15 mouse cellular contexts compared by ENCODE assay signal in genomic region chr1:68780032-68780431, GRCm38 (mm10).
DNase-seq lines count a peak whose midpoint lies in the region; ATAC-seq and TF ChIP-seq lines count a peak whose summit lies in the region.
"Had no signal": no experiment of that assay in that cellular context is flagged by ENCODE, and none has a peak within 500 bp of the region (broad histone marks: within the 10 kb centered on the region; RNA-seq: fewer than 3 reads in every experiment).

No protein-coding gene starts in this region.

- H3K27me3 ChIP-seq in heart, embryonic 10.5 days (ENCODE audit: insufficient read depth, poor library complexity, severe bottlenecking) = no peaks in the 10 kb centered on the region
- no peaks in the 10 kb centered on the region for H3K27me3 ChIP-seq in kidney, adult 2 months (replicated peaks; ENCODE audit: control insufficient read depth, insufficient read depth, low read length)
- no peaks in the 10 kb centered on the region for H3K27me3 ChIP-seq in kidney, embryonic 14.5 days (ENCODE audit: control insufficient read depth, insufficient read depth, low read length)
- no peaks in the 10 kb centered on the region for H3K27me3 ChIP-seq in lung, embryonic 16.5 days (ENCODE audit: control insufficient read depth, insufficient read depth, low read depth, low read length)
- H3K27me3 ChIP-seq: CH12.LX; embryonic facial prominence, embryonic 13.5 days; limb, embryonic 13.5 days; neural tube, embryonic 12.5 days had no signal

- no peaks in the 10 kb centered on the region for H3K36me3 ChIP-seq in heart, embryonic 10.5 days
- no peaks in the 10 kb centered on the region for H3K36me3 ChIP-seq in kidney, adult 2 months (ENCODE audit: control insufficient read depth, insufficient read depth, low read length)
- no peaks in the 10 kb centered on the region for H3K36me3 ChIP-seq in kidney, embryonic 14.5 days (ENCODE audit: control insufficient read depth, insufficient read depth, low read length)
- no peaks in the 10 kb centered on the region for H3K36me3 ChIP-seq in lung, embryonic 16.5 days (ENCODE audit: control insufficient read depth, insufficient read depth, low read length)
- H3K36me3 ChIP-seq: embryonic facial prominence, embryonic 13.5 days; limb, embryonic 13.5 days; neural tube, embryonic 12.5 days had no signal

- no peak for TF ChIP-seq POLR2A in kidney, adult 2 months (IDR thresholded peaks at IDR 0.05; ENCODE audit: low read depth, low read length)

- H3K9ac ChIP-seq in kidney, embryonic 14.5 days (ENCODE audit: low read depth, low read length) = no peak overlapping the region
- H3K9ac ChIP-seq in lung, embryonic 16.5 days (ENCODE audit: low read length) = no peak overlapping the region
- H3K9ac ChIP-seq: embryonic facial prominence, embryonic 13.5 days; limb, embryonic 13.5 days; neural tube, embryonic 12.5 days had no signal

- intact Hi-C loops in heart, postnatal 25 days (cut with DNase I) = no loop called here
- intact Hi-C loops in gastrocnemius, postnatal 14 days (cut with DNase I; ENCODE audit: low total_unique reads) = no loop called here

- DNase-seq in heart, embryonic 10.5 days (ENCODE audit: low spot score) = no peak
- no peak for DNase-seq in heart, postnatal 25 days (ENCODE audit: low spot score)
- peak; percentile 3 for DNase-seq in kidney, adult 2 months
- no peak for DNase-seq in lung, postnatal 14 days
- peak; percentile 2 for DNase-seq in yolk sac, embryonic 10.5 days (ENCODE audit: low spot score)
- no peak for DNase-seq in gastrocnemius, postnatal 14 days
- DNase-seq: cerebellum, adult 9-11 months; gastrocnemius, postnatal 25 days; thymus, postnatal 4 days had no signal

- no peak for ATAC-seq in kidney, embryonic 14.5 days (ENCODE audit: low FRiP score, low TSS enrichment)
- peak; percentile 85 for ATAC-seq in lung, embryonic 16.5 days (ENCODE audit: low read depth)

- 0 out of 2 replicates have a peak overlapping the region, but pooled peaks have one; percentile 22 for H3K4me3 ChIP-seq in heart, embryonic 10.5 days
- no peak overlapping the region for H3K4me3 ChIP-seq in kidney, adult 2 months (ENCODE audit: insufficient read depth, low read depth, low read length)
- no peak overlapping the region for H3K4me3 ChIP-seq in kidney, embryonic 14.5 days (ENCODE audit: low read length)
- H3K4me3 ChIP-seq in lung, embryonic 16.5 days (ENCODE audit: low read length) = no peak overlapping the region
- H3K4me3 ChIP-seq: embryonic facial prominence, embryonic 13.5 days; limb, embryonic 13.5 days; neural tube, embryonic 12.5 days had no signal

- H3K27ac ChIP-seq in heart, embryonic 10.5 days = peak overlapping the region; percentile 70
- no peak overlapping the region for H3K27ac ChIP-seq in kidney, adult 2 months (ENCODE audit: insufficient read depth, low read depth, low read length)
- no peak overlapping the region for H3K27ac ChIP-seq in kidney, embryonic 14.5 days (ENCODE audit: low read depth, low read length)
- H3K27ac ChIP-seq in lung, embryonic 16.5 days (ENCODE audit: low read length) = no peak overlapping the region
- H3K27ac ChIP-seq: embryonic facial prominence, embryonic 13.5 days; limb, embryonic 13.5 days; neural tube, embryonic 12.5 days had no signal

- no peak for TF ChIP-seq CTCF in kidney, adult 2 months (conservative IDR thresholded peaks at IDR 0.05; ENCODE audit: insufficient read depth, insufficient read length, low read depth, low read length)

- no peak overlapping the region for H3K4me2 ChIP-seq in kidney, embryonic 14.5 days (replicated peaks; ENCODE audit: low read depth, low read length)
- H3K4me2 ChIP-seq in lung, embryonic 16.5 days (ENCODE audit: low read depth, low read length) = no peak overlapping the region
- H3K4me2 ChIP-seq: embryonic facial prominence, embryonic 13.5 days; neural tube, embryonic 12.5 days had no signal

- WGBS in heart, embryonic 10.5 days = 56% methylated on average over 1 of the region's 1 CpGs
- WGBS in kidney, adult 2 months = 80% methylated on average over 1 of the region's 1 CpGs
- 83% methylated on average over 1 of the region's 1 CpGs for WGBS in kidney, embryonic 14.5 days
- 52% methylated on average over 1 of the region's 1 CpGs for WGBS in lung, embryonic 16.5 days

- H3K9me3 ChIP-seq in heart, embryonic 10.5 days = no peaks in the 10 kb centered on the region
- H3K9me3 ChIP-seq in kidney, embryonic 14.5 days (ENCODE audit: control insufficient read depth, low read length) = no peaks in the 10 kb centered on the region
- H3K9me3 ChIP-seq in lung, embryonic 16.5 days (ENCODE audit: control insufficient read depth, low read length) = no peaks in the 10 kb centered on the region
- H3K9me3 ChIP-seq: embryonic facial prominence, embryonic 13.5 days; limb, embryonic 13.5 days; neural tube, embryonic 12.5 days had no signal

- H3K4me1 ChIP-seq in heart, embryonic 10.5 days = peaks cover 15% of the 10 kb centered on the region
- peaks cover 2% of the 10 kb centered on the region; the same call in 1 of the 2 replicates for H3K4me1 ChIP-seq in kidney, adult 2 months (ENCODE audit: control insufficient read depth, insufficient read depth, low read length)
- no peaks in the 10 kb centered on the region for H3K4me1 ChIP-seq in kidney, embryonic 14.5 days (ENCODE audit: control insufficient read depth, insufficient read depth, low read length)
- H3K4me1 ChIP-seq in lung, embryonic 16.5 days (replicated peaks; ENCODE audit: control insufficient read depth, insufficient read depth, low read length) = no peaks in the 10 kb centered on the region
- H3K4me1 ChIP-seq: embryonic facial prominence, embryonic 13.5 days had no signal

Comparison
In these comparisons a context has a peak if more than half of its experiments do, and no peak if none do; other contexts are left out.
1. DNase-seq: peak in kidney, adult 2 months (single experiment) and yolk sac, embryonic 10.5 days (single experiment); none in heart, embryonic 10.5 days (single experiment), heart, postnatal 25 days (single experiment), lung, postnatal 14 days (single experiment) and gastrocnemius, postnatal 14 days (single experiment).